Mouse (Mus musculus) liver (tissue): ENCODE data around the gene A930009A15Rik.

Experiments
- DNase-seq: peaks from one replicate; pipeline ENCODE4 v3.0.0-alpha.2; 2020; ENCODE audit warnings: mixed read lengths

Gene A930009A15Rik

GRCm38 (mm10) chr10:115569712-115570491, at the start of gene A930009A15Rik:
Gene A930009A15Rik (plus strand): TSS chr10:115569986.
- DNase-seq, result no peak

GRCm38 (mm10) chr10:115520200-115521080, 49.3 kb upstream of the A930009A15Rik start:
- no peak for DNase-seq

GRCm38 (mm10) chr10:115521081-115521451, 48.7 kb upstream of the A930009A15Rik start:
- DNase-seq, result no peak

GRCm38 (mm10) chr10:115528892-115529291, 40.9 kb upstream of the A930009A15Rik start:
- DNase-seq, result no peak

GRCm38 (mm10) chr10:115529768-115530167, 40.0 kb upstream of the A930009A15Rik start:
- DNase-seq, result no peak

GRCm38 (mm10) chr10:115530746-115531145, 39.0 kb upstream of the A930009A15Rik start:
- no peak for DNase-seq

GRCm38 (mm10) chr10:115542917-115543316, 26.9 kb upstream of the A930009A15Rik start:
- DNase-seq, result no peak

GRCm38 (mm10) chr10:115550253-115550652, 19.5 kb upstream of the A930009A15Rik start:
- no peak for DNase-seq

GRCm38 (mm10) chr10:115551069-115551468, 18.7 kb upstream of the A930009A15Rik start:
- no peak for DNase-seq

GRCm38 (mm10) chr10:115553352-115554113, 16.3 kb upstream of the A930009A15Rik start:
- no peak for DNase-seq

- no peak for DNase-seq
Measured at GRCm38 (mm10) chr10:115555191-115555765, 14.5 kb upstream of the A930009A15Rik start.

GRCm38 (mm10) chr10:115556738-115557242, 13.0 kb upstream of the A930009A15Rik start:
- no peak for DNase-seq

GRCm38 (mm10) chr10:115561136-115561880, 8.5 kb upstream of the A930009A15Rik start:
- DNase-seq, result no peak

- DNase-seq, result no peak
Measured at GRCm38 (mm10) chr10:115562911-115563686, 6.7 kb upstream of the A930009A15Rik start.

- DNase-seq, result no peak
Measured at GRCm38 (mm10) chr10:115563961-115564360, 5.8 kb upstream of the A930009A15Rik start.

- no peak for DNase-seq
Measured at GRCm38 (mm10) chr10:115570577-115570976, 791 bp downstream of the A930009A15Rik start.

- no peak for DNase-seq
Measured at GRCm38 (mm10) chr10:115571317-115571716, 1.5 kb downstream of the A930009A15Rik start.

GRCm38 (mm10) chr10:115571734-115572440, 2.1 kb downstream of the A930009A15Rik start:
- no peak for DNase-seq

GRCm38 (mm10) chr10:115579076-115579475, 9.3 kb downstream of the A930009A15Rik start:
- DNase-seq, result no peak

- no peak for DNase-seq
Measured at GRCm38 (mm10) chr10:115579494-115579893, 9.7 kb downstream of the A930009A15Rik start.
